Mouse (Mus musculus) embryonic facial prominence, embryonic 11.5 days (tissue): ENCODE data around the gene Pde3a. TPM values are rescaled to one million over a fixed set of nuclear protein-coding genes. Genes with fewer than 3 reads are reported as not detected.

Experiments
- ATAC-seq: fragments of 200-750 bp; cut with Nextera tagmentation; replicated peaks from 2 replicates; pipeline ENCODE4 v1.8.0; 2017; ENCODE audit warnings: low read depth; ENCODE audit not compliant: insufficient number of reproducible peaks, low FRiP score, low TSS enrichment
- DNase-seq: peaks from one replicate; pipeline ENCODE4 v3.0.0-alpha.2; 2015; ENCODE audit warnings: low spot score
- H3K27ac ChIP-seq: fragments of 300-500 bp; sonication (generic); replicated peaks from 2 replicates; pipeline ENCODE4 v1.5.1; 2014; ENCODE audit warnings: mild to moderate bottlenecking, low read depth, low read length, control low read depth
- H3K27me3 ChIP-seq: fragments of 300-500 bp; sonication (generic); 2 replicates; pipeline ENCODE4 v1.6.1; 2014; ENCODE audit warnings: mild to moderate bottlenecking, low read length, moderate library complexity, mixed read lengths; ENCODE audit not compliant: control insufficient read depth, insufficient read depth
- H3K36me3 ChIP-seq: fragments of 300-500 bp; sonication (generic); replicated peaks from 2 replicates; pipeline ENCODE4 v1.6.1; 2014; ENCODE audit warnings: low read depth, mild to moderate bottlenecking, low read length, moderate library complexity, mixed read lengths; ENCODE audit not compliant: control insufficient read depth, insufficient read depth
- H3K4me1 ChIP-seq: fragments of 300-500 bp; sonication (generic); 2 replicates; pipeline ENCODE4 v1.6.1; 2014; ENCODE audit warnings: low read length, mixed read lengths; ENCODE audit not compliant: control insufficient read depth, insufficient read depth
- H3K4me2 ChIP-seq: fragments of 300-500 bp; sonication (generic); 2 replicates; pipeline ENCODE4 v1.6.1; 2014; ENCODE audit warnings: low read depth, mild to moderate bottlenecking, control low read depth, low read length, moderate library complexity
- H3K4me3 ChIP-seq: fragments of 300-500 bp; sonication (generic); 2 replicates; pipeline ENCODE4 v1.5.1; 2014; ENCODE audit warnings: low read depth, low read length, control low read depth
- H3K9ac ChIP-seq: fragments of 300-500 bp; sonication (generic); replicated peaks from 2 replicates; pipeline ENCODE4 v1.6.1; 2014; ENCODE audit warnings: mild to moderate bottlenecking, control low read depth, low read length
- H3K9me3 ChIP-seq: fragments of 300-500 bp; sonication (generic); replicated peaks from 2 replicates; pipeline ENCODE4 v1.6.1; 2016; ENCODE audit warnings: mild to moderate bottlenecking, low read length, inconsistent platforms, mixed read lengths; ENCODE audit not compliant: control insufficient read depth
- WGBS: fragments of 180-500 bp; shearing (Covaris S2); extraction: QIAGEN DNeasy Blood & Tissue Kit; methylation state at CpG from one replicate; pipeline ENCODE4 v1.1.7; 2014; 5-methylcytosine and 5-hydroxymethylcytosine counted together
- polyA plus RNA-seq: library from polyadenylated mRNA; unstranded; fragments of >200 nt; fragmentation: Nextera tagmentation; extraction: Ambion mirVana; gene quantifications from 2 replicates; pipeline ENCODE4 v1.2.1, GENCODE M21; 2014

Gene Pde3a
- polyA plus RNA-seq, 1 experiment from 2014 or later: 2.8 TPM

DNA sequence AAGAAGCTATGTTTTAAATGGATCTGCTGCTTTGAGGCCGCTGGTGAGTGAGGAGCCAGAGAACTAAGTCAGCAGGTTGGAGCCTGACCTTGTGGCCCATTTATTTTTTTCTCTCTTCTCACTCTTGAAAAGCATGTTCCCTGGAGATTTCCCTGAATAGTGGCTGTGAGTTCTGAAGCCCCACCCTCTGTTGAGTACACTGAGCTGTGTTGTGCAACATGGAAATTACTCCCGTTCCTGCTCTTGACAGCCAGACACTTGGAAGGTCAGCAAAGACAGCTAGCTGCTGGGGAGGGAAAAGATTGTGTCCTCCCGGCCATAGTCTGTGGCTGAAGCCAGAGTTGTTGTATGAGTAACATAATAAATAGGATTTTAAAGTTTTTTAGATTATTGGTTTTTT is 84.2 kb downstream of the Pde3a start:
- Histone ChIP-seq H3K4me2 (no peak overlapping the region), H3K36me3 (no peaks in the 10 kb centered on the region), H3K4me3 (no peak overlapping the region), H3K27ac (no peak overlapping the region), H3K27me3 (no peaks in the 10 kb centered on the region), H3K4me1 (no peaks in the 10 kb centered on the region), H3K9me3 (no peaks in the 10 kb centered on the region), H3K9ac (no peak overlapping the region)
- 46% methylated on average over 3 of the region's 3 CpGs for WGBS
- no peak for DNase-seq
- ATAC-seq: no peak

DNA sequence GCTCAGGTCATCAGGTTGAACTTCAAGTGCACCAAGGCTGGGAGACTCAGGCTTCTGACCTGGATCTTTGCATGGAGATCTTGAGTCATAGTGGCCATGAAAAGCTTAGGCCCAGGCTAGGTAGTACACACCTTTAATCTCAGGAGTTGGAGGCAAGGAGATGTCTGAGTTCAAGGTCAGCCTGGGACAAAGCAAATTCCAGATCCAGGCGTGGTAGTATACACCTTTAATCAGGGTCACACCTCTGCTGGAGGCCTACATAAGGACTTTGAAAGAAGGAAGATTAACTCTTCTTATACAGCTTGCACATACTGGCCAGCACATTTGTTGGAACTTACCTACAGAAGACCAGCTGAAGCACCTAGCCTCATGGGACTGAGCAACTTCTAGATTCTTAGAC is 86.8 kb downstream of the Pde3a start:
- 81% methylated on average over 1 of the region's 1 CpGs for WGBS
- no peak for ATAC-seq

DNA sequence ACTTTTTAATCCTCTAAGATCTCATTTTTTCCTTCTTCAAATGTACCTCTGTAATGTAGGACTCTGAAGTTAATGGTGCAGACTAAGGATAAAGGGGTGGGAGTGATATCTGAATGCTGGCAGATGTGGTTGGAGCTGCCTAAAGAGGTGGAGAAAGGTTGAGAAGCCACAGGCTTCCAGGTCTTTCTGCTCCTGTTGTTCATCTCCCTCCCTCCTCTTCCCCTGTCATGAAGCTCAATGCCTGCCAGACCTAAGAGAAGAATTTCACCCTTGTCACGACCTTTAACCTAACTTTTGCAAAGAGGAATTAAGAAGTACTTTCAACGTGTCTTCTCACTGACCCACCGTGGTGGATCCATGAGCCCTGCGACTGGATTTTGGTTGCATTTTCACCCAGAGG is 87.4 kb downstream of the Pde3a start:
- Histone ChIP-seq H3K4me2 (no peak overlapping the region), H3K9ac (no peak overlapping the region), H3K27me3 (no peaks in the 10 kb centered on the region), H3K36me3 (no peaks in the 10 kb centered on the region), H3K9me3 (no peaks in the 10 kb centered on the region), H3K27ac (no peak overlapping the region), H3K4me1 (no peaks in the 10 kb centered on the region), H3K4me3 (no peak overlapping the region)
- DNase-seq: no peak
- ATAC-seq: no peak
- WGBS: 57% methylated on average over 4 of the region's 4 CpGs

More for the DNA sequence above, 86.8 kb downstream of the Pde3a start:
- no peak overlapping the region for H3K27ac ChIP-seq
- no peak overlapping the region for H3K9ac ChIP-seq
- H3K4me3 ChIP-seq: no peak overlapping the region
- H3K4me1 ChIP-seq: no peaks in the 10 kb centered on the region
- H3K9me3 ChIP-seq: no peaks in the 10 kb centered on the region
- no peaks in the 10 kb centered on the region for H3K36me3 ChIP-seq
- H3K27me3 ChIP-seq: no peaks in the 10 kb centered on the region
- no peak overlapping the region for H3K4me2 ChIP-seq
- DNase-seq: no peak

DNA sequence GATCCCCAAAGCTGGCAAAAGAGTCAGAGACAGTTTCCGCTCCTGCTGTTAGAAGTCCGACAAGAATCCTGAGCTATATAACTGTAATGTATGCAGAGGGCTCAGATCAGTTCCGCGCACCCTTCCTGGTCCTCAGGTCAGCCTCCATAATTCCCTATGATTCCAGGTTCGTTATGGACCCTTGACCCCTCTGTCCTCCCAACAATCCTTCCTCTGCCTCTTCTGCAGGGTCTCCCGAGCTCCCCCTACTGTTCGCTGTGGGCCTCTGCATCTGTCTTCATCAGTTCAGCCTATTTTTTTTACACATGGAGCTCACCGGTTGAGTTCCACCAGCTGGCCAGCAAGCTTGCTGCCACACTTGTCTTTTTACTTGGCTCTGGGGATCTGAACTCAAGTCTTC is 88.6 kb downstream of the Pde3a start:
- Histone ChIP-seq H3K9ac (no peak overlapping the region), H3K4me3 (no peak overlapping the region), H3K27me3 (no peaks in the 10 kb centered on the region), H3K4me2 (no peak overlapping the region), H3K27ac (no peak overlapping the region), H3K9me3 (no peaks in the 10 kb centered on the region), H3K36me3 (no peaks in the 10 kb centered on the region), H3K4me1 (no peaks in the 10 kb centered on the region)
- DNase-seq: peak; percentile 27
- no peak for ATAC-seq
- WGBS: 56% methylated on average over 8 of the region's 8 CpGs

DNA sequence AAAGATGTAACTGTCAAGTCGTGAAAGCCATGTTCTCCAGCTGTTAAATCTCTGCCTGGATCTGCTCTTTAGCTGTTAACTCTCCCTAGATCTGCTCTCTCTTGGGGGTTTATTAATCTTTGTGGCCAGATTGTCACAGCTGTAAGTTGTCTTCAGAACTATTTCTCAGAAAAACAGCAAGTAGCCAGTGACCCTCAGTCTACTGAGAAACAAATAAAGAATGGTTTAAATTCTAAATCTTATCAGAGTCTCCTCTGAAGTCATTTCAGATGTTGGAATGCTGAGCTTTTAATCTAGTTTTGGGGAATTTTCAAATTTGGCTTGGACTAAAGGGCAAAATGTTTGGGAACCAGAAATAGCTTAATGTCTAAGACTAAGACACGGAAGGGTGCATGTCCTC is 92.3 kb downstream of the Pde3a start:
- Histone ChIP-seq H3K9ac (no peak overlapping the region), H3K27ac (no peak overlapping the region), H3K4me2 (no peak overlapping the region), H3K9me3 (no peaks in the 10 kb centered on the region), H3K27me3 (no peaks in the 10 kb centered on the region), H3K4me1 (no peaks in the 10 kb centered on the region), H3K36me3 (no peaks in the 10 kb centered on the region), H3K4me3 (no peak overlapping the region)
- no peak for ATAC-seq
- no peak for DNase-seq
- WGBS: 79% methylated on average over 2 of the region's 2 CpGs

DNA sequence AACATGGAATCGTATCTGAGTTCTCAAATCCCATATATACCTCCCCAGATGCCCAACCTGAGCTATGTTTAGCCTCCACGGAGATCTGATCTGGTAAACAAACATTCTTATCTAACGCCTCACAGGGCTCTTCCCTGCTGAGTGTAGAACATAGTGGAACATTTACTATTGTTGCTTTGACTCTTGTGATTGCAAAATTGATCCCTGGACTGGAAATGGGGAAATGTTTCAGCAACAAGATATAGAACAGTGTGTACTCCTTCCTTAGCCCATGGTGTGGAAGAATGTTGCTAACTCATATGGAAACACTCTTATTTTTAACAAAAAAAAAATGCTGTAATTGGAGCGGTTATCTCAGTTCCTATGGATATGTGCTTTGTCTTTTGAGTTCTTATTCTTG is 98.8 kb downstream of the Pde3a start:
- Histone ChIP-seq H3K4me1 (no peaks in the 10 kb centered on the region), H3K9me3 (no peaks in the 10 kb centered on the region), H3K4me3 (no peak overlapping the region), H3K27ac (no peak overlapping the region), H3K36me3 (no peaks in the 10 kb centered on the region), H3K9ac (no peak overlapping the region), H3K27me3 (no peaks in the 10 kb centered on the region), H3K4me2 (no peak overlapping the region)
- 62% methylated on average over 4 of the region's 4 CpGs for WGBS
- no peak for ATAC-seq
- DNase-seq: no peak

DNA sequence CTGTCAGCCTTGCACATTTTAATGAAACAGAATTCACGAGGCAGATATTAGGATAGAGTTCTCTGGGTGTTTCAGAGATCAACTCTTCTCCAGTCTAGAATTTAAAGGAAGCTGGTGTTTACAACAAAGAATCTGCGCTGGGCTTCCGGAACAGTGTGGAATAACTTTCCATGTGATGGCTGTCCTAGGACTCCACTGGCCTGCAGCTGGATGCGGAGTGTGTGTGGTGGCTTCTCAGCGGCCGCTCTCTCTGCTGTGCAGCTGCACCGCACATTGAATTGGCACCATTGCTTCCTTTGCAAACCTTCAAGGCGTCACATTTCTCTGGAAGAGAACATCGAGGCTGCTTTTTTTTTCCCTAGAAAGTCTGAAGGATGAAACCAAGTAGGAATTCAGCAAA is 99.5 kb downstream of the Pde3a start:
- Histone ChIP-seq H3K9ac (no peak overlapping the region), H3K27me3 (no peaks in the 10 kb centered on the region), H3K9me3 (no peaks in the 10 kb centered on the region), H3K36me3 (no peaks in the 10 kb centered on the region), H3K4me3 (no peak overlapping the region), H3K4me1 (no peaks in the 10 kb centered on the region), H3K27ac (no peak overlapping the region), H3K4me2 (no peak overlapping the region)
- 86% methylated on average over 9 of the region's 9 CpGs for WGBS
- ATAC-seq: no peak
- DNase-seq: no peak

DNA sequence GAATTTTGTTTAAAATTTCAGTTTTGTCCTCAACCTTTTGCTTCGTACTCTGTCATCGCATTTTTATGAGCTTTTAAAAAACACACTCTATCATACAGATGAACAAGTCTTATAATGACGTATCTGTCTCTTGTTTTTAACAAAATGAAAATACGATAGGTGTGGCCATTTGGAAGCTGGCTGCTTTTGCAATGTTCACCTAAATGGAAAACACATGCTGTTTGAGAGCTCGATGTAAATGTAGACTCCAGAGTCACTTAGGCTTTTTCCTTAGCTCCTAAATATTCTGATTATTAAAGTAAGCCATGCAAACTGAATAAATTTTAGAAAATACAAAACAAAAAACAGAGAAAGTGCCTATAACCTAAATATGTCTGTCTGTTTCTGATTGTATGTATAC is 101.2 kb downstream of the Pde3a start:
- Histone ChIP-seq H3K9me3 (no peaks in the 10 kb centered on the region), H3K36me3 (no peaks in the 10 kb centered on the region), H3K4me2 (no peak overlapping the region), H3K27ac (no peak overlapping the region), H3K9ac (no peak overlapping the region), H3K4me1 (no peaks in the 10 kb centered on the region), H3K27me3 (no peaks in the 10 kb centered on the region), H3K4me3 (no peak overlapping the region)
- 64% methylated on average over 5 of the region's 5 CpGs for WGBS
- DNase-seq (peak; percentile 49), ATAC-seq (no peak)
